Mouse (Mus musculus) embryonic facial prominence, embryonic 11.5 days (tissue): Measurements from ENCODE around the gene Dennd1c. TPM values are rescaled to one million over a fixed set of nuclear protein-coding genes. Genes with fewer than 3 reads are reported as not detected.

Source experiments
- ATAC-seq: fragments of 200-750 bp; cut with Nextera tagmentation; replicated peaks from 2 replicates; pipeline ENCODE4 v1.8.0; 2017; ENCODE audit warnings: low read depth; ENCODE audit not compliant: insufficient number of reproducible peaks, low FRiP score, low TSS enrichment
- DNase-seq: peaks from one replicate; pipeline ENCODE4 v3.0.0-alpha.2; 2015; ENCODE audit warnings: low spot score
- H3K27ac ChIP-seq: fragments of 300-500 bp; sonication (generic); replicated peaks from 2 replicates; pipeline ENCODE4 v1.5.1; 2014; ENCODE audit warnings: mild to moderate bottlenecking, low read depth, low read length, control low read depth
- H3K27me3 ChIP-seq: fragments of 300-500 bp; sonication (generic); 2 replicates; pipeline ENCODE4 v1.6.1; 2014; ENCODE audit warnings: mild to moderate bottlenecking, low read length, moderate library complexity, mixed read lengths; ENCODE audit not compliant: control insufficient read depth, insufficient read depth
- H3K36me3 ChIP-seq: fragments of 300-500 bp; sonication (generic); replicated peaks from 2 replicates; pipeline ENCODE4 v1.6.1; 2014; ENCODE audit warnings: low read depth, mild to moderate bottlenecking, low read length, moderate library complexity, mixed read lengths; ENCODE audit not compliant: control insufficient read depth, insufficient read depth
- H3K4me1 ChIP-seq: fragments of 300-500 bp; sonication (generic); 2 replicates; pipeline ENCODE4 v1.6.1; 2014; ENCODE audit warnings: low read length, mixed read lengths; ENCODE audit not compliant: control insufficient read depth, insufficient read depth
- H3K4me2 ChIP-seq: fragments of 300-500 bp; sonication (generic); 2 replicates; pipeline ENCODE4 v1.6.1; 2014; ENCODE audit warnings: low read depth, mild to moderate bottlenecking, control low read depth, low read length, moderate library complexity
- H3K4me3 ChIP-seq: fragments of 300-500 bp; sonication (generic); 2 replicates; pipeline ENCODE4 v1.5.1; 2014; ENCODE audit warnings: low read depth, low read length, control low read depth
- H3K9ac ChIP-seq: fragments of 300-500 bp; sonication (generic); replicated peaks from 2 replicates; pipeline ENCODE4 v1.6.1; 2014; ENCODE audit warnings: mild to moderate bottlenecking, control low read depth, low read length
- H3K9me3 ChIP-seq: fragments of 300-500 bp; sonication (generic); replicated peaks from 2 replicates; pipeline ENCODE4 v1.6.1; 2016; ENCODE audit warnings: mild to moderate bottlenecking, low read length, inconsistent platforms, mixed read lengths; ENCODE audit not compliant: control insufficient read depth
- WGBS: fragments of 180-500 bp; shearing (Covaris S2); extraction: QIAGEN DNeasy Blood & Tissue Kit; methylation state at CpG from one replicate; pipeline ENCODE4 v1.1.7; 2014; 5-methylcytosine and 5-hydroxymethylcytosine counted together
- polyA plus RNA-seq: library from polyadenylated mRNA; unstranded; fragments of >200 nt; fragmentation: Nextera tagmentation; extraction: Ambion mirVana; gene quantifications from 2 replicates; pipeline ENCODE4 v1.2.1, GENCODE M21; 2014

The Dennd1c gene
- polyA plus RNA-seq, 1 experiment from 2014 or later: 1.6 TPM

GRCm38 (mm10) chr17:57112768-57113474 is 34.6 kb upstream of the Dennd1c start:
- no peaks in the 10 kb centered on the region for H3K9me3 ChIP-seq
- no peaks in the 10 kb centered on the region for H3K27me3 ChIP-seq
- no peaks in the 10 kb centered on the region for H3K4me1 ChIP-seq
- H3K27ac ChIP-seq: no peak overlapping the region
- H3K9ac ChIP-seq: no peak overlapping the region
- DNase-seq: no peak
- H3K4me2 ChIP-seq: no peak overlapping the region
- no peak overlapping the region for H3K4me3 ChIP-seq
- no peak for ATAC-seq
- 87% methylated on average over 10 of the region's 10 CpGs for WGBS
- no peaks in the 10 kb centered on the region for H3K36me3 ChIP-seq

GRCm38 (mm10) chr17:57110005-57110404 is 31.7 kb upstream of the Dennd1c start:
- Histone ChIP-seq H3K4me1 (no peaks in the 10 kb centered on the region), H3K36me3 (no peaks in the 10 kb centered on the region), H3K4me2 (no peak overlapping the region), H3K9me3 (no peaks in the 10 kb centered on the region), H3K4me3 (no peak overlapping the region), H3K27ac (no peak overlapping the region), H3K27me3 (no peaks in the 10 kb centered on the region), H3K9ac (no peak overlapping the region)
- 88% methylated on average over 1 of the region's 1 CpGs for WGBS
- ATAC-seq (no peak), DNase-seq (no peak)

- H3K4me3 ChIP-seq: no peak overlapping the region
- no peaks in the 10 kb centered on the region for H3K27me3 ChIP-seq
- DNase-seq: no peak
- no peaks in the 10 kb centered on the region for H3K4me1 ChIP-seq
- no peak overlapping the region for H3K4me2 ChIP-seq
- H3K9ac ChIP-seq: no peak overlapping the region
- no peak for ATAC-seq
- H3K36me3 ChIP-seq: no peaks in the 10 kb centered on the region
- 59% methylated on average over 5 of the region's 5 CpGs for WGBS
- H3K9me3 ChIP-seq: no peaks in the 10 kb centered on the region
- H3K27ac ChIP-seq: no peak overlapping the region
Measured at GRCm38 (mm10) chr17:57108666-57109171, 30.4 kb upstream of the Dennd1c start.

DNA sequence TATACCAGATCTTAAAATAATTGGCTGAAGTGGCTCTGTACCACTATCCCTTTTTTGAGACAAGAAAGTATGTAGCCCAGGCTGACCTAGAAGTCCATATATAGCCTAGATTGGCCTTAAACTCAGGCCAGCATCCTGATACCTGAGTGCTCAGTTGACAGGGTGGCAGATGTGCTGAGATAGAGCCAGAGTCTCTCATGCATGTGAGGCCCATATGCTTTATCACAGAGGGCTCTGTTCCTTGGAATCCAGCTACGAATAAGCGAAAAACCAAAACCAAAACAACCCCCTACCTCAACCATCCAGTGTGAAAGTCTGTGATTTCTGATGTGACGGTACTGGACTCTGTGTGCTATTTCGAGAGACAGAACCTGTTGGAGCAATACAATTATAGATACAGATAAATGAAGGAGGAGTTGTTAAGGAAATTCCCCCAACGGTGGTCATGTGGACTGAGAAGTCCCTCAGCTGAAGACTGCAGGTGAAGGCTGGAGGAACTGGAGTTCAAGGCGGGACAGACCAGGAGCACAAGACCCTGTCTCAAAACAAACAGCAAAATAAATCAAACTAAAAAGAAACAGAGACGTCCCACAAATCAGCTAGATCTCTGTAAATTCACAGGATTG is 29.8 kb upstream of the Dennd1c start:
- ATAC-seq (no peak), DNase-seq (no peak)
- WGBS: 86% methylated on average over 7 of the region's 7 CpGs
- no peaks in the 10 kb centered on the region for H3K36me3 ChIP-seq
- no peak overlapping the region for H3K27ac ChIP-seq
- no peak overlapping the region for H3K4me3 ChIP-seq
- no peaks in the 10 kb centered on the region for H3K27me3 ChIP-seq
- no peaks in the 10 kb centered on the region for H3K9me3 ChIP-seq
- H3K4me1 ChIP-seq: no peaks in the 10 kb centered on the region
- H3K9ac ChIP-seq: no peak overlapping the region
- H3K4me2 ChIP-seq: no peak overlapping the region

DNA sequence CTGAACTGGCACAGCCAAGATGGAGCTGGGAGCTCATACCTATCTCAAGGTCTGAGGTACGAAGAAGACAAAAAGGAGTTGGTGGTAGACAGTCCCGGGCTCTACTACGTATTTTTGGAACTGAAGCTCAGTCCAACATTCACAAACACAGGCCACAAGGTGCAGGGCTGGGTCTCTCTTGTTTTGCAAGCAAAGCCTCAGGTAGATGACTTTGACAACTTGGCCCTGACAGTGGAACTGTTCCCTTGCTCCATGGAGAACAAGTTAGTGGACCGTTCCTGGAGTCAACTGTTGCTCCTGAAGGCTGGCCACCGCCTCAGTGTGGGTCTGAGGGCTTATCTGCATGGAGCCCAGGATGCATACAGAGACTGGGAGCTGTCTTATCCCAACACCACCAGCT is 28.8 kb upstream of the Dennd1c start:
- no peak overlapping the region for H3K27ac ChIP-seq
- WGBS: 80% methylated on average over 5 of the region's 5 CpGs
- H3K4me3 ChIP-seq: no peak overlapping the region

GRCm38 (mm10) chr17:57106035-57106368 is 27.7 kb upstream of the Dennd1c start:
- no peaks in the 10 kb centered on the region for H3K9me3 ChIP-seq
- H3K4me1 ChIP-seq: no peaks in the 10 kb centered on the region
- H3K4me3 ChIP-seq: peak overlapping the region; percentile 62
- H3K27me3 ChIP-seq: no peaks in the 10 kb centered on the region
- peak overlapping the region; percentile 86 for H3K4me2 ChIP-seq
- no peak for DNase-seq
- H3K9ac ChIP-seq: peak overlapping the region; percentile 80
- no peaks in the 10 kb centered on the region for H3K36me3 ChIP-seq
- H3K27ac ChIP-seq: no peak overlapping the region
- no peak for ATAC-seq
- WGBS: 6% methylated on average over 9 of the region's 9 CpGs

More for the DNA sequence above, 28.8 kb upstream of the Dennd1c start:
- Histone ChIP-seq H3K27me3 (no peaks in the 10 kb centered on the region), H3K9me3 (no peaks in the 10 kb centered on the region), H3K4me1 (no peaks in the 10 kb centered on the region), H3K36me3 (no peaks in the 10 kb centered on the region), H3K4me2 (no peak overlapping the region), H3K9ac (no peak overlapping the region)
- ATAC-seq: no peak
- no peak for DNase-seq

- Histone ChIP-seq H3K4me1 (no peaks in the 10 kb centered on the region), H3K27ac (0 out of 2 replicates have a peak within 1 kb of the TSS, but pooled peaks have one; percentile 28), H3K27me3 (no peaks in the 10 kb centered on the region), H3K4me3 (peak within 1 kb of the TSS; percentile 62), H3K4me2 (peak within 1 kb of the TSS; percentile 86), H3K9ac (peak within 1 kb of the TSS; percentile 80), H3K36me3 (no peaks in the 10 kb centered on the region), H3K9me3 (no peaks in the 10 kb centered on the region)
- DNase-seq (peak; percentile 77), ATAC-seq (peak; percentile 77)
- WGBS: under 1% methylated on average over 54 of the region's 61 CpGs
Measured at GRCm38 (mm10) chr17:57105181-57106034, 27.1 kb upstream of the Dennd1c start, which contains the start of gene Tnfsf9. Tnfsf9 (plus strand) TSS chr17:57105325.
